Mouse (Mus musculus) stomach, embryonic 14.5 days (tissue): ENCODE measurements around the gene 2610028H24Rik. TPM values are rescaled to one million over a fixed set of nuclear protein-coding genes. Genes with fewer than 3 reads are reported as not detected.

ENCODE experiments used
- ATAC-seq: fragments of 200-750 bp; cut with Nextera tagmentation; 2 replicates; pipeline ENCODE4 v1.8.0; 2017; ENCODE audit warnings: low read depth, moderate TSS enrichment; ENCODE audit not compliant: insufficient number of reproducible peaks, insufficient read depth, low FRiP score
- H3K27ac ChIP-seq: fragments of 300-500 bp; sonication (generic); 2 replicates; pipeline ENCODE4 v1.5.1; 2014; ENCODE audit warnings: mild to moderate bottlenecking, low read length, moderate library complexity, mixed read lengths
- H3K27me3 ChIP-seq: fragments of 300-500 bp; sonication (generic); 2 replicates; pipeline ENCODE4 v1.6.1; 2014; ENCODE audit warnings: low read length, control low read depth, mixed read lengths; ENCODE audit not compliant: control insufficient read depth, insufficient read depth
- H3K36me3 ChIP-seq: fragments of 300-500 bp; sonication (generic); 2 replicates; pipeline ENCODE4 v1.6.1; 2014; ENCODE audit warnings: mild to moderate bottlenecking, control low read depth, low read length, moderate library complexity, mixed read lengths; ENCODE audit not compliant: control insufficient read depth, insufficient read depth
- H3K4me1 ChIP-seq: fragments of 300-500 bp; sonication (generic); 2 replicates; pipeline ENCODE4 v1.6.1; 2014; ENCODE audit warnings: low read length, control low read depth, mixed read lengths; ENCODE audit not compliant: control insufficient read depth, insufficient read depth
- H3K4me2 ChIP-seq: fragments of 300-500 bp; sonication (generic); replicated peaks from 2 replicates; pipeline ENCODE4 v1.6.1; 2014; ENCODE audit warnings: low read depth, low read length, control low read depth
- H3K4me3 ChIP-seq: fragments of 300-500 bp; sonication (generic); 2 replicates; pipeline ENCODE4 v1.5.1; 2014; ENCODE audit warnings: low read depth, low read length, control low read depth
- H3K9ac ChIP-seq: fragments of 300-500 bp; sonication (generic); replicated peaks from 2 replicates; pipeline ENCODE4 v1.6.1; 2014; ENCODE audit warnings: low read depth, mild to moderate bottlenecking, control low read depth, low read length, moderate library complexity, mixed read lengths
- H3K9me3 ChIP-seq: fragments of 300-500 bp; sonication (generic); 2 replicates; pipeline ENCODE4 v1.6.1; 2016; ENCODE audit warnings: low read depth, low read length, control low read depth; ENCODE audit not compliant: control insufficient read depth
- WGBS: fragments of 180-500 bp; shearing (Covaris S2); extraction: QIAGEN DNeasy Blood & Tissue Kit; methylation state at CpG from one replicate; pipeline ENCODE4 v1.1.7; 2014; 5-methylcytosine and 5-hydroxymethylcytosine counted together
- polyA plus RNA-seq: library from polyadenylated mRNA; unstranded; fragments of >200 nt; fragmentation: Nextera tagmentation; extraction: Ambion mirVana; gene quantifications from 2 replicates; pipeline ENCODE4 v1.2.1, GENCODE M21; 2014

2610028H24Rik gene
- polyA plus RNA-seq, 1 experiment from 2014 or later = not detected

DNA sequence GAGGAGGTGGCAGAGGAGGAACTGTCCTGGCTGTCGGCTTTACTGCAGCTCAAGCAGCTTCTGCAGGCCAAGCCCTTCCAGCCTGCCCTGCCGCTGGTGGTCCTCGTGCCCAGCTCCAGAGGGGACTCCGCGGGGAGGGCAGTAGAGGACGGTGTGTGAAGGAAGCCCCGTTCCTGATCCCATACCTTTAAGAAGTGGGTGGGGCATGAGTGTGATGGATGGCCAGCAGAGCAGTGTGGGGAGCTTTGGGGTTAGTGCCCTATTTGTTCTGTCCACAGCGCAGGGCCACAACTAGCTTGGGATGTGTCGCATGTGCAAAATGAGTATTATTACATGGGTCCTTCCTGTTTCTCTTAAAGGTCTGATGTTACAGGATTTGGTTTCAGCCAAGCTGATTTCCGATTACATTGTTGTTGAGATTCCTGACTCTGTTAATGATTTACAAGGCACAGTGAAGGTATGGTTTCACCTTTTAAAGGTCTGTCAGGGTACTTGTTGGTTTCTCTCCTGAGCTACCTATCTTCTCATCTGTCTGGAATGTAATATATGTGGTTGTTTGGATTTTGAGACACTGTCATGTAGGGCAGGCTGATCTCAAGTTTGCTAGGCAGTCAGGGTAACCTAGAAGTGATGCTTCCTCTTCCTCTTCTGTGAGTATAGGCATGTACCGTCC lies 55.5 kb downstream of the 2610028H24Rik start:
- Histone ChIP-seq H3K4me1 (no peaks in the 10 kb centered on the region), H3K4me3 (no peak overlapping the region), H3K9me3 (no peaks in the 10 kb centered on the region), H3K4me2 (no peak overlapping the region), H3K27ac (no peak overlapping the region), H3K36me3 (peaks cover 76% of the 10 kb centered on the region), H3K9ac (no peak overlapping the region), H3K27me3 (no peaks in the 10 kb centered on the region)
- WGBS = 66% methylated on average over 11 of the region's 11 CpGs
- 0 out of 2 replicates have a peak, but pooled peaks have one; percentile 28 for ATAC-seq

DNA sequence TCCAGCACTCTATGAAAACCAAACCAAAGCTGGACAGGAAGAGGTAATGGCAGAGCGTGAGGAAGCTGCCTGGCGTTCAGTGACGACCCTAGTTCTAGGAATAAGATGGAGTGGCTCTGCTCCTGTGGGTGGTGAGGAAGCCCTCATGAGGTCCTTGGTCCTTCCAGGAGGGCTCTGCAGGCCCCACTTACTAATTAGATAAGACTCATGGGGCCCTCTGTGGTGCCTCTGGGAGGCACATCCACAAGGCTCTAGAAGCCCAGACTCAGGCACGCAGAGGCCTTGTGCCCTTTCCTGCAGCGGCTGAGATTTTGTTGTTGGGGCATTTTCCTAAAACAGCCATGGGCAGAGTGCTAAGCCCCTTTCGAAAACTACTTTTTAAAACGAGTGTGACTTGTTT lies 57.0 kb downstream of the 2610028H24Rik start:
- Histone ChIP-seq H3K9ac (no peak overlapping the region), H3K4me2 (no peak overlapping the region), H3K4me1 (no peaks in the 10 kb centered on the region), H3K4me3 (no peak overlapping the region), H3K27ac (no peak overlapping the region), H3K36me3 (peaks cover 75% of the 10 kb centered on the region), H3K27me3 (no peaks in the 10 kb centered on the region), H3K9me3 (no peaks in the 10 kb centered on the region)
- ATAC-seq = no peak
- 94% methylated on average over 7 of the region's 7 CpGs for WGBS

Other genes with a start within 250 kb of the 2610028H24Rik start
- 58.1 and 61.4 TPM in 2 replicates for gene Prmt2, start 211.2 kb upstream of the 2610028H24Rik start, polyA plus RNA-seq
- 1.6 and 2.1 TPM in 2 replicates for gene S100b, start 195.2 kb upstream of the 2610028H24Rik start, polyA plus RNA-seq
- gene Dip2a, start 103.8 kb upstream of the 2610028H24Rik start, polyA plus RNA-seq = 7.8 TPM in 2 replicates
- not detected in 2 replicates for gene AC141477.1, start 8.6 kb upstream of the 2610028H24Rik start, polyA plus RNA-seq
- 18.9 and 20.1 TPM in 2 replicates for gene Pcnt, start 6.3 kb upstream of the 2610028H24Rik start, polyA plus RNA-seq
- gene Mcm3ap, start 19.8 kb downstream of the 2610028H24Rik start, polyA plus RNA-seq = 64.6 and 68.5 TPM in 2 replicates
- 5.6 and 5.8 TPM in 2 replicates for gene Ybey, start 20.0 kb downstream of the 2610028H24Rik start, polyA plus RNA-seq
- 35.0 and 41.4 TPM in 2 replicates for gene Lss, start 82.5 kb downstream of the 2610028H24Rik start, polyA plus RNA-seq
- gene Spatc1l, start 113.2 kb downstream of the 2610028H24Rik start, polyA plus RNA-seq = 0.23 TPM in 1 of 2 replicates, not detected in the other
- not detected in 2 replicates for gene Ftcd, start 126.6 kb downstream of the 2610028H24Rik start, polyA plus RNA-seq
- gene Col6a2, start 174.5 kb downstream of the 2610028H24Rik start, polyA plus RNA-seq = 148 and 176 TPM in 2 replicates